Mouse (Mus musculus) midbrain, embryonic 14.5 days (tissue): Measurements from ENCODE around the gene Pla2g2c. TPM values are rescaled to one million over a fixed set of nuclear protein-coding genes. Genes with fewer than 3 reads are reported as not detected.

Experiments
- ATAC-seq: fragments of 200-750 bp; cut with Nextera tagmentation; 2 replicates; pipeline ENCODE4 v1.8.0; 2017; ENCODE audit warnings: moderate number of reproducible peaks, moderate library complexity; ENCODE audit not compliant: low FRiP score, low TSS enrichment
- DNase-seq: peaks from one replicate; pipeline ENCODE4 v3.0.0-alpha.2; 2015
- H3K27ac ChIP-seq: fragments of 300-500 bp; sonication (generic); replicated peaks from 2 replicates; pipeline ENCODE4 v1.5.1; 2014; ENCODE audit warnings: mild to moderate bottlenecking, low read depth, low read length, moderate library complexity
- H3K27me3 ChIP-seq: fragments of 300-500 bp; sonication (generic); 2 replicates; pipeline ENCODE4 v1.6.1; 2014; ENCODE audit warnings: low read length, control low read depth, mixed read lengths; ENCODE audit not compliant: control insufficient read depth, insufficient read depth
- H3K36me3 ChIP-seq: fragments of 300-500 bp; sonication (generic); 2 replicates; pipeline ENCODE4 v1.6.1; 2014; ENCODE audit warnings: low read length, control low read depth; ENCODE audit not compliant: control insufficient read depth, insufficient read depth
- H3K4me1 ChIP-seq: fragments of 300-500 bp; sonication (generic); 2 replicates; pipeline ENCODE4 v1.6.1; 2014; ENCODE audit warnings: mild to moderate bottlenecking, antibody characterized with exemption, low read length, control low read depth; ENCODE audit not compliant: control insufficient read depth, insufficient read depth
- H3K4me2 ChIP-seq: fragments of 300-500 bp; sonication (generic); 2 replicates; pipeline ENCODE4 v1.6.1; 2014; ENCODE audit warnings: mild to moderate bottlenecking, low read length, moderate library complexity
- H3K4me3 ChIP-seq: fragments of 300-500 bp; sonication (generic); replicated peaks from 2 replicates; pipeline ENCODE4 v1.5.1; 2014; ENCODE audit warnings: low read depth, low read length
- H3K9ac ChIP-seq: fragments of 300-500 bp; sonication (generic); replicated peaks from 2 replicates; pipeline ENCODE4 v1.6.1; 2014; ENCODE audit warnings: mild to moderate bottlenecking, low read length, moderate library complexity
- H3K9me3 ChIP-seq: fragments of 300-500 bp; sonication (generic); 2 replicates; pipeline ENCODE4 v1.6.1; 2016; ENCODE audit warnings: low read length, control low read depth, mixed read lengths; ENCODE audit not compliant: control insufficient read depth
- WGBS: fragments of 180-500 bp; shearing (Covaris S2); extraction: QIAGEN DNeasy Blood & Tissue Kit; methylation state at CpG from one replicate; pipeline ENCODE4 v1.1.7; 2014; 5-methylcytosine and 5-hydroxymethylcytosine counted together
- polyA plus RNA-seq: library from polyadenylated mRNA; unstranded; fragments of >200 nt; fragmentation: Nextera tagmentation; extraction: Ambion mirVana; gene quantifications from 2 replicates; pipeline ENCODE4 v1.2.1, GENCODE M21; 2014

The Pla2g2c gene
- polyA plus RNA-seq = 0.83 and 0.94 TPM in 2 replicates

GRCm38 (mm10) chr4:138724354-138725126 is at the start of gene Pla2g2c:
Gene Pla2g2c, plus strand, starts transcription at chr4:138724792.
- peak within 1 kb of the TSS; percentile 67 for H3K4me2 ChIP-seq
- H3K4me3 ChIP-seq = peak within 1 kb of the TSS; percentile 31
- no peaks in the 10 kb centered on the region for H3K9me3 ChIP-seq
- peak within 1 kb of the TSS; percentile 32; the same call in 1 of the 2 replicates for H3K27ac ChIP-seq
- ATAC-seq = 0 out of 2 replicates have a peak, but pooled peaks have one; percentile 17
- H3K36me3 ChIP-seq = no peaks in the 10 kb centered on the region
- peak within 1 kb of the TSS; percentile 53; the same call in 1 of the 2 replicates for H3K9ac ChIP-seq
- 53% methylated on average over 18 of the region's 18 CpGs for WGBS
- peaks cover 14% of the 10 kb centered on the region for H3K4me1 ChIP-seq
- no peak for DNase-seq
- no peaks in the 10 kb centered on the region for H3K27me3 ChIP-seq

GRCm38 (mm10) chr4:138676480-138676879 is 48.1 kb upstream of the Pla2g2c start:
- Histone ChIP-seq H3K4me2 (no peak overlapping the region), H3K9ac (no peak overlapping the region), H3K4me1 (0 out of 2 replicates have a peak, but pooled peaks cover 7% of the 10 kb centered on the region), H3K36me3 (no peaks in the 10 kb centered on the region), H3K27ac (no peak overlapping the region), H3K27me3 (no peaks in the 10 kb centered on the region), H3K9me3 (no peaks in the 10 kb centered on the region), H3K4me3 (no peak overlapping the region)
- DNase-seq (peak; percentile 35), ATAC-seq (no peak)
- WGBS = 13% methylated on average over 16 of the region's 16 CpGs

- Histone ChIP-seq H3K4me1 (peaks cover 9% of the 10 kb centered on the region; the same call in 1 of the 2 replicates), H3K4me2 (peak overlapping the region; percentile 55), H3K27ac (0 out of 2 replicates have a peak overlapping the region, but pooled peaks have one; percentile 26), H3K36me3 (no peaks in the 10 kb centered on the region), H3K27me3 (no peaks in the 10 kb centered on the region), H3K9me3 (no peaks in the 10 kb centered on the region), H3K4me3 (peak overlapping the region; percentile 22), H3K9ac (no peak overlapping the region)
- WGBS = 23% methylated on average over 16 of the region's 16 CpGs
- ATAC-seq (no peak), DNase-seq (peak; percentile 95)
These were observed 47.0 kb upstream of the Pla2g2c start for GRCm38 (mm10) chr4:138677579-138677978.

GRCm38 (mm10) chr4:138680124-138680523 is 44.5 kb upstream of the Pla2g2c start:
- no peak for DNase-seq
- H3K36me3 ChIP-seq = no peaks in the 10 kb centered on the region
- H3K4me2 ChIP-seq = no peak overlapping the region
- no peak overlapping the region for H3K4me3 ChIP-seq
- no peaks in the 10 kb centered on the region for H3K9me3 ChIP-seq
- no peak overlapping the region for H3K27ac ChIP-seq
- WGBS = 77% methylated on average over 4 of the region's 4 CpGs
- H3K4me1 ChIP-seq = peaks cover 13% of the 10 kb centered on the region; the same call in 1 of the 2 replicates
- ATAC-seq = no peak
- no peaks in the 10 kb centered on the region for H3K27me3 ChIP-seq
- no peak overlapping the region for H3K9ac ChIP-seq

- Histone ChIP-seq H3K27ac (peak overlapping the region; percentile 46; the same call in 1 of the 2 replicates), H3K36me3 (no peaks in the 10 kb centered on the region), H3K27me3 (no peaks in the 10 kb centered on the region), H3K4me2 (no peak overlapping the region), H3K9me3 (no peaks in the 10 kb centered on the region), H3K4me3 (no peak overlapping the region), H3K9ac (no peak overlapping the region), H3K4me1 (peaks cover 9% of the 10 kb centered on the region; the same call in 1 of the 2 replicates)
- DNase-seq (peak; percentile 28), ATAC-seq (no peak)
- WGBS = 34% methylated on average over 2 of the region's 2 CpGs
These were observed 41.8 kb upstream of the Pla2g2c start for GRCm38 (mm10) chr4:138682760-138683159.

GRCm38 (mm10) chr4:138685813-138686212 is 38.8 kb upstream of the Pla2g2c start:
- Histone ChIP-seq H3K27me3 (no peaks in the 10 kb centered on the region), H3K4me2 (no peak overlapping the region), H3K9ac (no peak overlapping the region), H3K4me1 (peaks cover 30% of the 10 kb centered on the region), H3K4me3 (no peak overlapping the region), H3K9me3 (no peaks in the 10 kb centered on the region), H3K36me3 (no peaks in the 10 kb centered on the region), H3K27ac (no peak overlapping the region)
- no peak for ATAC-seq
- DNase-seq = no peak
- WGBS = 78% methylated on average over 6 of the region's 6 CpGs

- Histone ChIP-seq H3K4me1 (peaks cover 56% of the 10 kb centered on the region), H3K9me3 (no peaks in the 10 kb centered on the region), H3K4me3 (no peak overlapping the region), H3K36me3 (no peaks in the 10 kb centered on the region), H3K4me2 (no peak overlapping the region), H3K9ac (no peak overlapping the region), H3K27ac (peak overlapping the region; percentile 55; the same call in 1 of the 2 replicates), H3K27me3 (no peaks in the 10 kb centered on the region)
- no peak; the same call in 1 of the 2 replicates for ATAC-seq
- peak; percentile 66 for DNase-seq
- 18% methylated on average over 3 of the region's 3 CpGs for WGBS
These were observed 35.5 kb upstream of the Pla2g2c start for GRCm38 (mm10) chr4:138689094-138689512.

- 1% methylated on average over 4 of the region's 4 CpGs for WGBS
- no peaks in the 10 kb centered on the region for H3K36me3 ChIP-seq
- H3K4me3 ChIP-seq = no peak overlapping the region
- peaks cover 57% of the 10 kb centered on the region for H3K4me1 ChIP-seq
- H3K9ac ChIP-seq = no peak overlapping the region
- ATAC-seq (no peak), DNase-seq (no peak)
- H3K4me2 ChIP-seq = no peak overlapping the region
- no peaks in the 10 kb centered on the region for H3K27me3 ChIP-seq
- no peak overlapping the region for H3K27ac ChIP-seq
- no peaks in the 10 kb centered on the region for H3K9me3 ChIP-seq
These were observed 34.0 kb upstream of the Pla2g2c start for GRCm38 (mm10) chr4:138690561-138690960.
